Mouse (Mus musculus) hindbrain, embryonic 15.5 days (tissue): ENCODE measurements around the gene Aff3. TPM values are rescaled to one million over a fixed set of nuclear protein-coding genes. Genes with fewer than 3 reads are reported as not detected.

ENCODE experiments used
- ATAC-seq: fragments of 200-750 bp; cut with Nextera tagmentation; 2 replicates; pipeline ENCODE4 v1.8.0; 2017; ENCODE audit warnings: low read depth, moderate number of reproducible peaks, moderate TSS enrichment; ENCODE audit not compliant: low FRiP score
- H3K27ac ChIP-seq: fragments of 300-500 bp; sonication (generic); replicated peaks from 2 replicates; pipeline ENCODE4 v1.5.1; 2015; ENCODE audit warnings: mild to moderate bottlenecking, inconsistent platforms
- H3K27me3 ChIP-seq: fragments of 300-500 bp; sonication (generic); 2 replicates; pipeline ENCODE4 v1.6.1; 2015; ENCODE audit warnings: control low read depth, inconsistent platforms
- H3K36me3 ChIP-seq: fragments of 300-500 bp; sonication (generic); 2 replicates; pipeline ENCODE4 v1.6.1; 2015; ENCODE audit warnings: control low read depth, inconsistent platforms
- H3K4me1 ChIP-seq: fragments of 300-500 bp; sonication (generic); replicated peaks from 2 replicates; pipeline ENCODE4 v1.6.1; 2015; ENCODE audit warnings: control low read depth, inconsistent platforms
- H3K4me2 ChIP-seq: fragments of 300-500 bp; sonication (generic); 2 replicates; pipeline ENCODE4 v1.6.1; 2015; ENCODE audit warnings: moderate library complexity, mild to moderate bottlenecking, inconsistent platforms
- H3K4me3 ChIP-seq: fragments of 300-500 bp; sonication (generic); 2 replicates; pipeline ENCODE4 v1.5.1; 2015; ENCODE audit warnings: mild to moderate bottlenecking, inconsistent platforms
- H3K9ac ChIP-seq: fragments of 300-500 bp; sonication (generic); 2 replicates; pipeline ENCODE4 v1.6.1; 2015; ENCODE audit warnings: inconsistent platforms
- H3K9me3 ChIP-seq: fragments of 300-500 bp; sonication (generic); 2 replicates; pipeline ENCODE4 v1.6.1; 2016; ENCODE audit warnings: control low read depth, inconsistent platforms
- WGBS: fragments of 180-500 bp; shearing (Covaris S2); methylation state at CpG from one replicate; pipeline ENCODE4 v1.1.7; 2015; 5-methylcytosine and 5-hydroxymethylcytosine counted together
- polyA plus RNA-seq: library from polyadenylated mRNA; unstranded; fragments of >200 nt; fragmentation: Nextera tagmentation; extraction: Ambion mirVana; gene quantifications from 2 replicates; pipeline ENCODE4 v1.2.1, GENCODE M21; 2015

The Aff3 gene
- polyA plus RNA-seq, 1 experiment from 2014 or later = 33.4 TPM

DNA sequence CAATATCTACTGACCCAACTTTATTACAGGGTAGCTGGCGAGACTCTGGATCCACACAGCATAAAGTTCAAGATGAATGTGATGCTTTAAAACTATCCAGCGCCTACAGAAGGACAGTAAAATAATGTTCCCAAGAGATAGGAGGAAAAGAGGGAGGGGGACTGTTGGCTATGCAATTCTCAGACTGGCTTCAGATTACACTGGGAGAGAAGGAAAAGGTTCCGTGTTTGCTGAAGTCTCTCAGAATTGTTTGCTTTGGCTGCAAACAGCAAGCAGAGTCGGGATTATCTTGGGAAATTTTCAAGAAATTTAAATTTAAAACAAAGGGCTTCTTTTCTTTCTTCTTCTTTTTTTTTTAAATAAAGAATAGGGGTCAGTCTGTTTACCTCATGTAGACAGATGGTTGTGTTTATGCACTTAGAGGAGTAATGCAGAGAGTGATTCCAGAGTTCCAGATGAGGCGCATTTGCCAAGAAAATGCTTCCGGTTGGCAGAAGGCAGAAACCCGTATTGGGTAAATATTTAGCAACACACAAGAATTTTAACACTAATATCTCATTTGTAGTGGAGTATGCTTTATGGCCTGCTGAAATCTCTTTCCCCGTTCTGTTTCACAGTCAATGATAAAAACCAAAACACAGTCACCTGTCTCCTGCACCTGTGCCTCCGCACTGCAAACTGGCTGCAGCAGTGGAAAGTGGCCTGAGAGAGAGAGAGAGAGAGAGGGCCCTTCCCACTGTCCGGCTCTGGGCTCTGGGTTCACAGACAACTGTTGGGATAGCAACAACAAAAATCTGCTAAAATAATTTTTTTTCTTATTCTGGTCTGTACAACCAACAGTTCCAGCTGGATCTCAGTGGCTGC is 306.6 kb downstream of the Aff3 start:
- H3K9me3 ChIP-seq = no peaks in the 10 kb centered on the region
- H3K9ac ChIP-seq = no peak overlapping the region
- H3K4me3 ChIP-seq = no peak overlapping the region
- no peak for ATAC-seq
- 0 out of 2 replicates have a peak, but pooled peaks cover 3% of the 10 kb centered on the region for H3K4me1 ChIP-seq
- no peak overlapping the region for H3K4me2 ChIP-seq
- H3K36me3 ChIP-seq = no peaks in the 10 kb centered on the region
- H3K27ac ChIP-seq = peak overlapping the region; percentile 40; the same call in 1 of the 2 replicates
- H3K27me3 ChIP-seq = no peaks in the 10 kb centered on the region
- 73% methylated on average over 10 of the region's 10 CpGs for WGBS

DNA sequence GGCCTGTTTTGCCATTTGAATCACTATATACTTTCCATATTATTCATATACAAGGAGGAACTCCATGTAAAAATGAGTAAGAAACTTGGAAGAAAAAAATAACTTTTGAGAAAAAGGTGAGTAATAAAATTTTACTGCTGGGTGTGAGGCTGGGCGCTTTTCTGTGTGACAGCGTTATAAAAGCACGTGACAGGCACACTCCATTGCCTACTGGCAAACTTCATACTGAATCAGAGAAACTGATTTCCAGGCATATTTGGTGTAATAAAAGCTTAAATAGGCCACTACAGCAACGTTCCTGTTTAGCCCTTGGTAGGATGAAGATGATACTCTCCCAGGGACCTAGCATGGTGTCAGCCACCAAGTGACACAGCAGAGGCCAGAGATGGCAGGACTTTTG is 310.2 kb downstream of the Aff3 start:
- H3K27me3 ChIP-seq = no peaks in the 10 kb centered on the region
- H3K4me3 ChIP-seq = no peak overlapping the region
- no peaks in the 10 kb centered on the region for H3K36me3 ChIP-seq
- no peaks in the 10 kb centered on the region for H3K9me3 ChIP-seq
- H3K4me1 ChIP-seq = 0 out of 2 replicates have a peak, but pooled peaks cover 3% of the 10 kb centered on the region
- no peak for ATAC-seq
- H3K4me2 ChIP-seq = no peak overlapping the region
- no peak overlapping the region for H3K9ac ChIP-seq
- WGBS = 82% methylated on average over 4 of the region's 4 CpGs
- no peak overlapping the region for H3K27ac ChIP-seq

DNA sequence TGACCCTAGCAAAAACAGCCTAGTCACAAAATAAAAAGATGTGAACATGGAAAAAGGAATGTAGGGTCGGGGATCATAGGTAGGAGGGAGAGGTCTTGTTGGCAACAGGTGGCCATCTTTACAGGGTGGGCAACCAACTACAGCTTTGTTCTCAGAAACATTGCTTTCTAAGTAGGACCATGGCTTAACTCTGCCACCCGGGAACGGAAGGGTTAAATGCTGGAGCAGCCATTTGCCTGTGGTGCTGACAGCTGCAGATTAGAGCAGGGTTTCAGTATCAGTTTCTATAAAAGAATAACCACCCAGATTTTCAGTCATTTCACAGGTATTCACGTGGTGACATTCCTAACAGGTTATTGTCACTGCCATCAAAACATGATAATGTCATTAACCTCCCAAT is 317.4 kb downstream of the Aff3 start:
- H3K9me3 ChIP-seq = no peaks in the 10 kb centered on the region
- no peak for ATAC-seq
- H3K4me2 ChIP-seq = no peak overlapping the region
- no peak overlapping the region for H3K27ac ChIP-seq
- H3K4me1 ChIP-seq = no peaks in the 10 kb centered on the region
- no peak overlapping the region for H3K4me3 ChIP-seq
- H3K9ac ChIP-seq = no peak overlapping the region
- H3K36me3 ChIP-seq = no peaks in the 10 kb centered on the region
- 85% methylated on average over 4 of the region's 4 CpGs for WGBS
- H3K27me3 ChIP-seq = no peaks in the 10 kb centered on the region

DNA sequence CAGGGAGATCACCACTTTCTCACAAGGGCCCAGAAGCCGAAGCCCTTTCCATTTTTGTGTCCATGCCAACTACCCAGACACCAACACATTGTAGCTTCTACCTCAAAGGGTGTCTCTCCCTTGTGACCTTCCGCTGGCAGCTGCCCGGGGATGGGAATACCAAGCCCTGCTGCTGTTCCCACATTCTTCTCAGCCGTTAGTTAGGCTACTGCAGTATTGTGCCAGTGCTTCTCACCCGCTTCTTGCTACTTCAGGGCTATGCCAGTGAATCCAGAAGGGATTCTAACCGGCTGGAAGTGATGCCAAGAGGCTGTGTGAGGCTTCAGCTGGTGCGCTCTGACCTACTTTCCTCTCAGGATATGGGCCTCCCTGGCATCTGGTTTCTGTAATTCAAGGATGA is 330.5 kb downstream of the Aff3 start:
- 67% methylated on average over 7 of the region's 7 CpGs for WGBS
- H3K4me2 ChIP-seq = no peak overlapping the region
- no peak overlapping the region for H3K4me3 ChIP-seq
- peaks cover 24% of the 10 kb centered on the region for H3K4me1 ChIP-seq
- H3K27me3 ChIP-seq = no peaks in the 10 kb centered on the region
- peak; percentile 51; the same call in 1 of the 2 replicates for ATAC-seq
- H3K9me3 ChIP-seq = no peaks in the 10 kb centered on the region
- H3K27ac ChIP-seq = peak overlapping the region; percentile 35; the same call in 1 of the 2 replicates
- no peak overlapping the region for H3K9ac ChIP-seq
- H3K36me3 ChIP-seq = no peaks in the 10 kb centered on the region

DNA sequence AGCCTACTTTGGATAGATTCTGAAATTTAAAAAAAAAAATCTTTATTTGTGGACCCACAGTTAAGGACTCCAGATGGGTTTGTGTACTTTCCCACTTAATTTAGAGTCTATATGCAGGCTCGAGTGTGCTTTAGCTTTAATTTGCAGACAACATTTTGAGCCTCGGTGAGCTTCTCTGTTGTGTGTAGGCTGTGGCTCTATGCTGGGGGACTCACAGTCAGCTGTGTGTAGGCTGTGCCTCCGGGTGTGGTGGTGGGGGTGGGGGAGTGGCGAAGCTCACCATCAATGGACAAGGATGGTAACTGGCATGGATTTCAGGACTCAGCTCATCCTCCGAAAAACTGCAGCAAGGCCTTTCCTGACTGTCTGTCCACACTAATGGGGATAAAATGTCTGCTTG is 331.8 kb downstream of the Aff3 start:
- no peak overlapping the region for H3K4me2 ChIP-seq
- 85% methylated on average over 5 of the region's 5 CpGs for WGBS
- H3K4me3 ChIP-seq = no peak overlapping the region
- H3K4me1 ChIP-seq = peaks cover 26% of the 10 kb centered on the region
- H3K36me3 ChIP-seq = no peaks in the 10 kb centered on the region
- H3K9me3 ChIP-seq = no peaks in the 10 kb centered on the region
- no peak for ATAC-seq
- no peak overlapping the region for H3K27ac ChIP-seq
- H3K9ac ChIP-seq = no peak overlapping the region
- H3K27me3 ChIP-seq = no peaks in the 10 kb centered on the region

DNA sequence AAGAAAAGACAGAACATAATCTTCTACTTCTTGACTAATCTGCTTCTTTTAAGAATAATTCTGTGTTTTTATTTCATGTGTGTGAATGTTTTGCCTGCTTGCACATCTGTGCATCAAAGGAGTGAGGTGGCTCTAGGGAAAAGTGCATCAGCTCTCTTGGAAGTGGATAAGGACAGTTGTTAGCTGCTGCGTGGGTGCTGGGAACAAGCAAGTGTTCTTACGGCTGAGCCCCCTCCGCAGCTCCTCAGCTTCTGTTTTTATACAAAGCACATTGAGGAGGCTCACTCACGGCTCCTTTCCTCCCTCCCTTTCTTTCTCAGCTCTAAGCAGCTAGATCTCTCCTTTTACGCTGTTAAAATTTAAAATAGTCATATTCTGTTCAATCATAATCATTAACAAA is 340.5 kb downstream of the Aff3 start:
- Histone ChIP-seq H3K4me1 (0 out of 2 replicates have a peak, but pooled peaks cover 2% of the 10 kb centered on the region), H3K9ac (no peak overlapping the region), H3K27ac (no peak overlapping the region), H3K4me2 (no peak overlapping the region), H3K4me3 (no peak overlapping the region), H3K36me3 (no peaks in the 10 kb centered on the region), H3K9me3 (no peaks in the 10 kb centered on the region), H3K27me3 (no peaks in the 10 kb centered on the region)
- ATAC-seq = no peak
- WGBS = 65% methylated on average over 5 of the region's 5 CpGs

DNA sequence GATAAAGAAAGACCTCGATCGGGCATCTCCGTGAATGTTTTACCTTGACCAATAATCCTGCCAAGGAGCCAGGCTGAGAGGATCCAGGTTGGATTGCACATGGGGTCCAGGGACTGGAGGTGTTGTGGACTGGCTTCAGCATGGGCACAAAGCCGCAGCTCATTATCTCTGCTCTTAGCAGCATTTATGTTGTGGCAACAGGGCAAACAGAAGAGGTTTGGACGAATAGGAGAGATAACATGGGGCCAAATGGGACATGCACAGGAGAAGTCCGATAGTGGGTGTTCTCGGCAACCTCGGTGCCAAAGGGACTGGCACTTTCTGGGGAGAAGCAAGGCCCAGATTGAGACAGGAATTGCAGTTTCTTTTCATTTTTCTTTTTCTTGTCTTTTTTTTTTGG is 342.9 kb downstream of the Aff3 start:
- Histone ChIP-seq H3K9me3 (no peaks in the 10 kb centered on the region), H3K4me1 (no peaks in the 10 kb centered on the region), H3K4me2 (no peak overlapping the region), H3K4me3 (no peak overlapping the region), H3K27me3 (no peaks in the 10 kb centered on the region), H3K36me3 (no peaks in the 10 kb centered on the region), H3K9ac (no peak overlapping the region), H3K27ac (no peak overlapping the region)
- 96% methylated on average over 8 of the region's 8 CpGs for WGBS
- ATAC-seq = no peak

DNA sequence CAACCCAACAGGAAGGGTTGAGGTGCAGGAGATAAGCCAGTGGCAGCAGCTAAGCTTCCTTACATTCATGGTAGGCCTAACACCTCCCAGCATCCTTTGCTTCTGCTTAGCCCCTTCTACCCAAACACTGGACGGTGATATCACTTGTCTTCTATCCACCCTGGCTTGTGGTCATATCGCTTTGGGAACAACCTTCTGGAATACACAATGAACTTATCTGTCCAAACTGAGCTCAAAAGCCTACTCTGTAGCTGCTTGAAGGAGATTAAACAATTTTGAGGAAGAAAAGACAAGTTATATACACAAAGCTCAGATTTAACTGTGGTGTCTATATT is 343.8 kb downstream of the Aff3 start:
- no peak overlapping the region for H3K27ac ChIP-seq
- ATAC-seq = no peak
- WGBS = 93% methylated on average over 2 of the region's 2 CpGs
- no peak overlapping the region for H3K4me2 ChIP-seq
- no peaks in the 10 kb centered on the region for H3K9me3 ChIP-seq
- no peak overlapping the region for H3K9ac ChIP-seq
- H3K4me1 ChIP-seq = no peaks in the 10 kb centered on the region
- no peaks in the 10 kb centered on the region for H3K27me3 ChIP-seq
- no peak overlapping the region for H3K4me3 ChIP-seq
- no peaks in the 10 kb centered on the region for H3K36me3 ChIP-seq

DNA sequence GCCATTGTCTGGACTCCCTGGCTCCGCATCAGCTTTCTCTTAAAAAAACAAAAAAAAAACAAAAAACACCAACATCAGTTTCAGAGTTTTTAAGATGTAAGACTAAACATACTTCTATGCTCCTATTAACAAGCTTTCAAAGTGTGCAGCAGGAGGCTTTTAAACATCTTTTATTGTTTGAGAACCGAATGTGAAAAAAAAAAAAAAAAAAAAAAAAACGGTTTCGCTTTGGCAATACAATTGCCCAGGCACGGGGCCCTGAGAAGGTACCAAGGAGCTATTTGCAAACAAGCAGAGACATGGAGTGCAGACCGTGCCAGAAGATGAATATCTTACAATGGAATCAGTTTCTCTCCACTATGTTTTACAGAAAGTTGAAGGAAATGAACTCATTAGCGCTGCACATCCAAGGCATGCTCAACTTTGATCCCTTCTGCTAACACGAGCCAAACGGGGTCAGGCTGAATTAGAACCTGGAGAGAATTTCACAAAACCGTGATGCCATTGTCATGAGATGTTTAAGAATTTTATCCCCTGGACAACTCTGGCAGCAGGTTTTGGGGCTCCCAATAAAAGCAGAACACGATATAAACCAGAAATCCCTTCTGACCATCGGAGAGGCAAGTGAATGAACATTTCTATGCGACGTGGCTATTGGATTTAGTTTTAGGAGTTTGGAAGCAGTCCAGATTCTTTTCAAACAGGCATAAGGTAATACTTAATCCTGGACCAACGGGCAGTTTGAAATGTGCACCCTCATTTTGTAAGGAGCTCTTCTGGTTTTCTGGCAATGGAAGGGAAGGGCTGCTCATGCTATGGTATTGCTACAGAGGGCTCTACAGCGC is 344.4 kb downstream of the Aff3 start:
- no peak overlapping the region for H3K4me3 ChIP-seq
- no peaks in the 10 kb centered on the region for H3K4me1 ChIP-seq
- H3K9ac ChIP-seq = no peak overlapping the region
- peak overlapping the region; percentile 5; the same call in 1 of the 2 replicates for H3K4me2 ChIP-seq
- no peak for ATAC-seq
- no peaks in the 10 kb centered on the region for H3K36me3 ChIP-seq
- no peaks in the 10 kb centered on the region for H3K9me3 ChIP-seq
- no peak overlapping the region for H3K27ac ChIP-seq
- no peaks in the 10 kb centered on the region for H3K27me3 ChIP-seq
- WGBS = 57% methylated on average over 16 of the region's 16 CpGs

DNA sequence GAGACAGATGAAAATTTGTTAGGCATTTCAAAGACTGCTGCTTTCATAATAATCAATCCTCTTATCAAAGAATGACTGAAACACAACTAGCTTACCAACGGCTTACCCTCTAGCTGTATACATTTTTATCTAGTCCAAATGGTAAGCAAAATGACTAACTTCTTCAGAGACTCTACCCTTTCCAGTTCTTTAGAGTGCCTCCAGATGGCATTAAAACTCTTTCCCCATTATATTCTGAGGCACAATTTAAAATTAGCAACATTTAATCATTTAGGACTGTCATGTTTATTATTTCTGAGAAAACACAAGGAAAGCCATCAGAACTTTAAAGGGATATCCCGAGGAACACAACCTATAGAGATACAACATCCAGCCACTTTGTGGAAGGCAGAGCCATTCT is 346.1 kb downstream of the Aff3 start:
- Histone ChIP-seq H3K4me1 (no peaks in the 10 kb centered on the region), H3K4me3 (no peak overlapping the region), H3K27ac (no peak overlapping the region), H3K36me3 (no peaks in the 10 kb centered on the region), H3K4me2 (no peak overlapping the region), H3K9me3 (no peaks in the 10 kb centered on the region), H3K9ac (no peak overlapping the region), H3K27me3 (no peaks in the 10 kb centered on the region)
- 90% methylated on average over 2 of the region's 2 CpGs for WGBS
- no peak for ATAC-seq

DNA sequence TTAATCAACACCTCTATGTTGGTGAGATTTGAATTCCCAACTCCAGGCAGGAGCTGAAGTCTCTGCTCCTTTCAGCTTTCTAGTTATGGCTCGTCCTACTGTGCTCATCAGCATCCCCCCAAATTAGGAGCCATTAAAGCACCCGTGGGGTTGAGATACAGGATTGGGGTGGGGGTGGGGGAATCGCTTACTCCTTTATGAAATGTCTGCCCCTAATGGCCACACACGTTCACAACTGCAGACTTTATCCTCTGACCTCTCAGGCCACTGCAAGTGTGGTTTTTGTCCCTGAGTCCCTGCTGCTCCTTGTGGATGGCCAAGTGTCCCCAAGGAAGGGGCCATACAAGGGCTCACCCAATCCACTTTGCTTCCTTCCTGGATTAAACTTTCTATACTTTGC is 348.8 kb downstream of the Aff3 start:
- Histone ChIP-seq H3K4me1 (no peaks in the 10 kb centered on the region), H3K36me3 (no peaks in the 10 kb centered on the region), H3K4me2 (no peak overlapping the region), H3K9ac (no peak overlapping the region), H3K27me3 (no peaks in the 10 kb centered on the region), H3K4me3 (no peak overlapping the region), H3K27ac (no peak overlapping the region), H3K9me3 (no peaks in the 10 kb centered on the region)
- 85% methylated on average over 4 of the region's 4 CpGs for WGBS
- ATAC-seq = no peak

DNA sequence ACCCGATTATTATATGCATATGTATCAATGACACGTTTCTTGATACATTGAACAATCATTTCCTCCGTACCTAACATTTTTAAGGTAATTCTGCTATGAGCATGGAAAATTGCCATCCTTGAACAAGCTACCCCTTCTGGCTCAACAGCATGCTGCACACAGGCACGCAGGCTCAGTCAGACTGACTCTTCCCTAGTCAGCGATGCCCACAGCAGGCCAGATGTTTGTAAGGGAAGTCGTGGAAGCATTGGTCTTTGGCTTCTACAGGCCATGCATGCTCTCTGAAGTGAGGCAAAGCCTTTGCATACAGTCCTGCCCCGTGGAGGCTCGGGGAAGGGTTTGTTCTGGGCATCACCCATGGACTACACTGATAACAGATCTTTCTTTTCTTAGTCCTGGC is 354.3 kb downstream of the Aff3 start:
- no peak for ATAC-seq
- Histone ChIP-seq H3K9me3 (no peaks in the 10 kb centered on the region), H3K4me3 (no peak overlapping the region), H3K4me2 (no peak overlapping the region), H3K27ac (no peak overlapping the region), H3K27me3 (no peaks in the 10 kb centered on the region), H3K4me1 (peaks cover 16% of the 10 kb centered on the region), H3K36me3 (no peaks in the 10 kb centered on the region), H3K9ac (no peak overlapping the region)
- 83% methylated on average over 8 of the region's 8 CpGs for WGBS
